Mouse (Mus musculus) kidney, adult 2 months (tissue): ENCODE measurements around the gene Zbed4. TPM values are rescaled to one million over a fixed set of nuclear protein-coding genes. Genes with fewer than 3 reads are reported as not detected.
A peak's percentile ranks its signal among the peaks of the same experiment; 100 is the strongest.
"Not testable (repeated sequence)": the region's sequence is repeated elsewhere in the genome, so short reads cannot be mapped to it uniquely, and the experiment has no call there.

Experiments used
- DNase-seq: peaks from one replicate; pipeline ENCODE4 v3.0.0; 2021
- H3K27ac ChIP-seq: fragments of 200-500 bp; 2 replicates; pipeline ENCODE4 v1.5.1; 2012; ENCODE audit warnings: low read depth, low read length, control low read depth, inconsistent platforms; ENCODE audit not compliant: insufficient read depth
- H3K27me3 ChIP-seq: fragments of 200-500 bp; replicated peaks from 2 replicates; pipeline ENCODE4 v1.6.1; 2012; ENCODE audit warnings: mild to moderate bottlenecking, moderate library complexity, low read length, inconsistent platforms; ENCODE audit not compliant: control insufficient read depth, insufficient read depth
- H3K36me3 ChIP-seq: fragments of 200-500 bp; 2 replicates; pipeline ENCODE4 v1.6.1; 2012; ENCODE audit warnings: mild to moderate bottlenecking, moderate library complexity, low read length, inconsistent platforms; ENCODE audit not compliant: control insufficient read depth, insufficient read depth
- H3K4me1 ChIP-seq: fragments of 200-500 bp; 2 replicates; pipeline ENCODE4 v1.6.1; 2011; ENCODE audit warnings: low read length; ENCODE audit not compliant: control insufficient read depth, insufficient read depth
- H3K4me3 ChIP-seq: fragments of 200-500 bp; 2 replicates; pipeline ENCODE4 v1.5.1; 2011; ENCODE audit warnings: mild to moderate bottlenecking, low read depth, low read length, control low read depth; ENCODE audit not compliant: insufficient read depth
- CTCF ChIP-seq: fragments of 200-500 bp; conservative IDR thresholded peaks from 2 replicates; pipeline ENCODE4 v1.5.1; 2011; ENCODE audit warnings: low read depth, mild to moderate bottlenecking, control low read depth, low read length, moderate library complexity, mixed read lengths; ENCODE audit not compliant: insufficient read depth, insufficient read length
- POLR2A ChIP-seq: fragments of 200-500 bp; IDR thresholded peaks from one replicate; pipeline ENCODE4 v1.6.1; 2011; ENCODE audit warnings: low read depth, low read length, control low read depth
- WGBS: fragments of 180-500 bp; shearing (Covaris S2); methylation state at CpG from one replicate; pipeline ENCODE4 v1.1.7; 2018; 5-methylcytosine and 5-hydroxymethylcytosine counted together
- polyA plus RNA-seq: library from polyadenylated mRNA; depleted of rRNA; stranded (reverse); fragments of >200 nt; gene quantifications from 2 replicates; pipeline ENCODE4 v1.2.3, GENCODE M21; 2012; rRNA removed

Zbed4 gene
- polyA plus RNA-seq, result 5.2 and 5.6 TPM in 2 replicates

DNA sequence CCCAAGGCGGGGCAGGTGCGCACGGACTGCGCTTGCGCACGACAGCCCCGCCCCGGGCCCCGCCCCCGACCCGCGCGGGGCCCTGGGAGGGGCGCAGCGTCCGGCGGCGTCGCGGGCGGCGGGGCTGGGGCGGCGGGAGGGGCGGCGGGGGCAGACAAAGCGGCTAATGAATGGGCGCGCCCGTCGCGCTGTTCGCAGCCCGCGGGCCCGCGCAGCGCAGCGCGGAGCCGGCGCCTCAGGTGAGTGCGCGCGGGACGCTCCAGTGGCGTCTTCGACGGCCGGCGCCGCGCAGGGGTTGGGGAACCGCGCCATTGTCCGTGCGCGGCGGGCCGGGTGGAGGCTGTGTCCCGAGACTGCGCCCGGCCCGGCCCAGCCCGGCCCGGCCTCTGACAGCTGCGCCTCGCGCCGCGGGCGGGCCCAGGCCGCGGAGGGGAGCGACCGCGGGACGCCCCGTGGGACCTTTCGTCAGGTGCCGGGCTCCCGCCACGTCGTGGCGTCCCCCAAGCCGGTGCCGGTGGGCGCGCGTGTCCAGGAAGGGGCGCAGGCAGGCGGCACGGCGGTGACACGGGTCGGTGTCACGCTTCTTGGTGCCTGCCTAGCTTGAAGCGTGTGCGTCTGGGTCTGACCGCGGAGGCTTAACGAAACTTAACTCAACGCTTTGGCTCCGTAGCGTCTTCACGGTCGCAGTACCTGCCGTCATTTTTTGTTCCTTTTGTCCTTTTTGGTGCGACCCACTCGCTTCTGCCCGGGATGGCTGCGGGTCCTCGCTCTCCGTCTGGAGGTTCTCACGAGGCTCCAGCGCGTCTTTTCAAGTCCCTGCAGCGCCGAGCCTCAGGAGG is at the start of gene Zbed4:
TSS of gene Zbed4 (plus strand) at position 97 of the 839 bp plus-strand sequence.
- Histone ChIP-seq H3K27me3 (no peaks in the 10 kb centered on the region), H3K36me3 (no peaks in the 10 kb centered on the region), H3K4me1 (peaks cover 8% of the 10 kb centered on the region), H3K27ac (peak within 1 kb of the TSS; percentile 90), H3K4me3 (peak within 1 kb of the TSS; percentile 100)
- peak; percentile 43 for DNase-seq
- TF ChIP-seq POLR2A (no peak), CTCF (no peak)
- WGBS, result under 1% methylated on average over 115 of the region's 119 CpGs

DNA sequence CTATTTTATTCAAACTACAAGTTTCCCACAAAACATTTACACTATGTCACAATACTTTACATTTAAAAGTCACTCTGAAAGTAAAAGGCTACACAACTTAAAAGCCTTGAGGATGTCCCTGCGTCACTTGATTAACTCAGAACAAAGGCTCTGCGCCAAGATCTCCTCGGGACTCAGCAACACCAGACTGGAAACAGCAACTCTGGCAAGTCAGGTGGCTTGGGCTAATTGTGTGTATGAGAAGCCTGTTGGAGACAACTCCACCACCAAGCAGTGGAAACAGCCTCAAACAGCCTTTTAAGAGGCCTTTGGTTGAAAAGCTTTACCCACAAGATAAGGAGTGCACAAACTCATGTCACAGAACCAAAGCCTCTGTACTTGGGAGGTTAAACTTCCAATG is 49.0 kb upstream of the Zbed4 start:
- Histone ChIP-seq H3K27me3 (no peaks in the 10 kb centered on the region), H3K36me3 (peaks cover 1% of the 10 kb centered on the region), H3K27ac (no peak overlapping the region), H3K4me3 (no peak overlapping the region), H3K4me1 (peaks cover 4% of the 10 kb centered on the region; the same call in 1 of the 2 replicates)
- WGBS, result 33% methylated on average over 3 of the region's 3 CpGs
- TF ChIP-seq POLR2A (no peak), CTCF (no peak)
- DNase-seq, result peak; percentile 52

DNA sequence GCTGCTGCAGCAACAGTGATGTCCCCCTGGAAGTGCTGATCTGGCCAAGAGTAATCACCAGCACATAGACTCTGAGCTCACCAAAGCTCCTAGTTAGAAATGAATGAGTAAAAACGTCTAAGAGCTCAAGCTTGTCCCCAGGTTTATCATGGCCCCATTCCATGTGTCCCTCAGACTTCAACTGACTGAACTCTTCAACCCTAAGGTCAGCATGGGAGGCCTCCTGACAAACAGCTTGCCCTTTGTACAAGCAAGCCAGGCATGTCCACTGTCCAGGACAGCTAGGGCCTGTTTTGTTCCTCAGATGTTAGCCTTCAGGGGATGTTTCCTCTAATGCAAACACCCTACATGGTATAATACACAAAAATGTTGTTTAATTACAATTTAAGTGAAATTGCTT is 47.2 kb upstream of the Zbed4 start:
- H3K27me3 ChIP-seq, result no peaks in the 10 kb centered on the region
- peak; percentile 77 for DNase-seq
- peaks cover 3% of the 10 kb centered on the region for H3K36me3 ChIP-seq
- TF ChIP-seq CTCF (no peak), POLR2A (no peak)
- H3K4me3 ChIP-seq, result no peak overlapping the region
- H3K27ac ChIP-seq, result no peak overlapping the region
- peaks cover 4% of the 10 kb centered on the region; the same call in 1 of the 2 replicates for H3K4me1 ChIP-seq
- 7% methylated on average over 1 of the region's 1 CpGs for WGBS

DNA sequence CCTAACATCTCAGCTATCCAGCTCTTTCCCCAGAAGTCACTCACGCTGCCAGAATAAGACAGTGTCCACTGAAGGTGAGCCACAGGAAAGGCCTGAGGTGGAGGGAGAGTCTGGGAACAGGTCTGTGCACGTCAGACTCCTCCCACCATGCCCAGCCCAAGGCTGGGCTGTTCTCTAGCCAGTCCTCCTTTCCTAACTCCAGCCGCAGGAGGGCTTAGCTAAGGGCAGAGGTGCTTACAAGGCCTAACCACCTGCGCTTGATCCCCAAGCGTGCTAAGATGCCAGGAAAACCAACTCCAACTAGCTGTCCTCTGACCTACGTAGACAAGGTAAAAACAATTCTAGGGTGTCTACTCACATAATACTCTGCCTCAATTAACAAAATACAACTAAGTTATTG is 45.1 kb upstream of the Zbed4 start:
- TF ChIP-seq POLR2A, result no peak
- no peak for TF ChIP-seq CTCF
- Histone ChIP-seq H3K36me3 (peaks cover 8% of the 10 kb centered on the region), H3K27ac (no peak overlapping the region), H3K4me1 (peaks cover 4% of the 10 kb centered on the region; the same call in 1 of the 2 replicates), H3K4me3 (no peak overlapping the region), H3K27me3 (no peaks in the 10 kb centered on the region)
- WGBS, result 60% methylated on average over 6 of the region's 6 CpGs
- peak; percentile 31 for DNase-seq

DNA sequence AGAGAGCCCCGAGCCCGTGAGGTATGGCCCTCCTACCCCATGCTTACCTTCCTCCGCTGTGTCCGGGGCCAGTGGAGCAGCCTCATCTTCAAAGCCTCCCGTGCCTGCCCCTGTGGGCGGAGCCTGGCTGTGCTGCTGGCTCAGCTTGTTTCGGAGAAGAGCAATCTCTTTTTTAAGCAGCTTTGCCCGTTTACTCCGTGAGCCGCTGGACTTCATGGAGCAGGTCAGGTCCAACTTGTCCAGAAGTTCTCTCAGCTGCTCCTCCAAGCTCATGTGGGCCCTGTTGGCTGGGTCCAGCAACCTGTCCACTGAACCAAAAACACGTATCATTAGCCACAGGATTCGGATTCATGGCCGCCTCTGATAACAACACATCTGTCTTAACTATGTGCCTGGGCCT is 44.5 kb upstream of the Zbed4 start:
- 53% methylated on average over 13 of the region's 13 CpGs for WGBS
- not testable (repeated sequence) for H3K4me1 ChIP-seq

DNA sequence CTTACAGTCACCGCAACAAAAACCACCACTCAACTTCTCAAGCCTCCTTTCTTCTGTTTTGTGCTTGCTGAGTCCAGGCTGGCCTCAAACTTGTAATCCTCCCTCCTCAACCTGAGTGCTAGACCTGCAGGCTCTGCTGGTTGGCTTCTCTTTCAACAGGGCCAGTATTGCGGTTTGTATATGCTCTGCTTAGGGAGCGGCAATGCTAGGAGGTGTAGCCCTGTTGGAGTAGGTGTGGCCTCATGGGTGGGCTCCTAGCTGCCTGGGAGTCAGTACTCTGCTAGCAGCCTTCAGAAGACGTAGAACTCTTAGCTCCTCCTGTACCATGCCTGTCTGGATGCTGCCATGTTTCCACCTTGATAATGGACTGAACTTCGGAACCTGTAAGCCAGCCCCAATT is 43.3 kb upstream of the Zbed4 start:
- TF ChIP-seq POLR2A (no peak), CTCF (no peak)
- Histone ChIP-seq H3K36me3 (peaks cover 12% of the 10 kb centered on the region), H3K27ac (no peak overlapping the region), H3K27me3 (no peaks in the 10 kb centered on the region), H3K4me1 (peaks cover 4% of the 10 kb centered on the region; the same call in 1 of the 2 replicates), H3K4me3 (no peak overlapping the region)
- WGBS, result 86% methylated on average over 5 of the region's 5 CpGs
- DNase-seq, result no peak

More for the DNA sequence above, 44.5 kb upstream of the Zbed4 start:
- peak; percentile 47 for DNase-seq
- not testable (repeated sequence) for H3K27ac ChIP-seq, H3K27me3 ChIP-seq, H3K4me3 ChIP-seq
- H3K36me3 ChIP-seq, result peaks cover 10% of the 10 kb centered on the region

DNA sequence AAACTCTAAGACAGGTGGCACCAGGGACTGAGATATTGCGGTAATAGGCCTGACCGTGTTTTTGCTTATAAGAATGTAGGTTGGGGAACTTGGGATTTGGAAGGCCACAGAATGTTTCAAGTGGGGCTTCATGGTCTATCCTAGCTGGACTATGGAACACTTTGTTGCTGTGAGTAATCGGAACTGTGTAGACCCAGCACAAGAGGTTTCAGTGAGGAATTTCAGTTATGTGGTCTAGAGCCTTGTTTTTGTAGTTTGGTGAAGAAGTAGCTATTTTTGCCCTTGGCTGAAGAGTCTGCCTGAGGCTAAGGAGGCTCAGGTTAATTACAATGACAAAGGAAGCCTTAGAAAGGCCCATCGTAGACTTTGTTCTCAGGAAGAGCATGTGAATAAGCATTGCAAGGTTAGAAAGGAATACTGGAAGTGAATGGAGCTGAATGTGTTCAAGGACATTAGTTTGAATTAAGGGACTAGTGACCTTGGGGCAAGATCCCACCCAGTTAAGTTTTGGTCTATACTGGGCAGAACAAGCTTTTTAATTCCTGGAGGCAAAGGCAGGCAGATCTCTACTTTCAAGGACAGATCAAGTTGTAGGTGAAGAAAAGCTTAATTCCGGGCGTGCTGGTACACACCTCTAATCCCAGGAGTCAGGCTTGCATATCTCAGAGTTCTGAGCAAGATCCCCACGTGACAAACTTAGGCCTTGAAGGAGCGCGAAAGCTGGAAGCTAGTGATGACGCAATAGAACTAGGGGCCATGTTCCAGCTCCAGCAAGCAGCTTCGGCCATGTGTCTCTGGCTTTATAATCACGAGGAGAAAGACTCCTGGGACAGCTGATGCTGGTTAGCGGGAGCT is 42.6 kb upstream of the Zbed4 start:
- H3K27ac ChIP-seq, result no peak overlapping the region
- no peaks in the 10 kb centered on the region for H3K27me3 ChIP-seq
- H3K36me3 ChIP-seq, result peaks cover 13% of the 10 kb centered on the region
- no peak overlapping the region for H3K4me3 ChIP-seq
- DNase-seq, result no peak
- no peak for TF ChIP-seq POLR2A
- TF ChIP-seq CTCF, result no peak
- no peaks in the 10 kb centered on the region for H3K4me1 ChIP-seq
- WGBS, result 79% methylated on average over 13 of the region's 13 CpGs
